Mouse (Mus musculus) cortical plate, adult 2 months (tissue): ENCODE data around the gene Podxl2.

ENCODE experiments used
- CTCF ChIP-seq: fragments of 200-500 bp; IDR thresholded peaks from 2 replicates; pipeline ENCODE4 v1.5.1; 2011; ENCODE audit warnings: mild to moderate bottlenecking, control low read depth, low read length; ENCODE audit not compliant: insufficient read depth; ENCODE audit errors: extremely low read depth
- POLR2A ChIP-seq: fragments of 200-500 bp; IDR thresholded peaks from 2 replicates; pipeline ENCODE4 v1.6.1; 2011; ENCODE audit warnings: mild to moderate bottlenecking, low read length, control low read depth; ENCODE audit not compliant: insufficient read depth; ENCODE audit errors: extremely low read depth

DNA sequence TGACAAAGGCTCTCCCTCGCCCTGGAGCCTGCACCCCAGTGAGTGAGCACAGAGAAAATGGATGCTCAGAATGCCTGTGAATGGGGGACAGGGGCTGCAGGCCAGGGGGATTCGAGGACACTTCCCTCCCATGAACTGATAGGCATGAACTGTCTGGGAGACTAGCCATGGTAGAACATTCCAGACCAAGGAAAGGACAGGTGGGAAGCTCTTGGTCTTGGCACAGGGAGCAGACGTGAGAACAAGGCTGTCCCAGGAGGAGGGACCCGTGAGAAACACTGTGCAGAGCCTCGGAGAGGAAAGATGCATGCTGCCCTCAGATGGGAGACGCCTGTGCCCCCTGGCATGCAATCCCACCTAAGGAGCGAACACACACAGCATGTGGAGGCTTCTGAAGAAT, 50.7 kb downstream of the Podxl2 start:
- TF ChIP-seq CTCF, result no peak
- TF ChIP-seq POLR2A, result no peak
